Mouse (Mus musculus) hindbrain, embryonic 12.5 days (tissue): Measurements from ENCODE around the gene Bcl2l15. TPM values are rescaled to one million over a fixed set of nuclear protein-coding genes. Genes with fewer than 3 reads are reported as not detected.

Experiments
- polyA plus RNA-seq: library from polyadenylated mRNA; unstranded; fragments of >200 nt; fragmentation: Nextera tagmentation; extraction: Ambion mirVana; gene quantifications from 2 replicates; pipeline ENCODE4 v1.2.1, GENCODE M21; 2016

The Bcl2l15 gene
- polyA plus RNA-seq, 1 experiment from 2014 or later = not detected

Other genes with a start within 250 kb of the Bcl2l15 start
- gene Atg4a-ps, start 186.5 kb upstream of the Bcl2l15 start, polyA plus RNA-seq = not detected in 2 replicates
- 16.9 and 18.3 TPM in 2 replicates for gene Olfml3, start 94.6 kb upstream of the Bcl2l15 start, polyA plus RNA-seq
- gene Gm10964, start 93.2 kb upstream of the Bcl2l15 start, polyA plus RNA-seq = not detected in 2 replicates
- gene Hipk1, start 41.0 kb upstream of the Bcl2l15 start, polyA plus RNA-seq = 16.5 and 17.1 TPM in 2 replicates
- gene Dclre1b, start 23.2 kb upstream of the Bcl2l15 start, polyA plus RNA-seq = 22.1 and 24.0 TPM in 2 replicates
- gene Ap4b1, start 23.1 kb upstream of the Bcl2l15 start, polyA plus RNA-seq = 24.6 and 26.1 TPM in 2 replicates
- 0.23 and 0.42 TPM in 2 replicates for gene Gm43064, start 23.0 kb upstream of the Bcl2l15 start, polyA plus RNA-seq
- gene Ptpn22, start 27.2 kb downstream of the Bcl2l15 start, polyA plus RNA-seq = 0.27 and 0.51 TPM in 2 replicates
- 23.8 and 27.6 TPM in 2 replicates for gene Rsbn1, start 81.5 kb downstream of the Bcl2l15 start, polyA plus RNA-seq
- gene Phtf1, start 135.5 kb downstream of the Bcl2l15 start, polyA plus RNA-seq = 48.9 and 49.9 TPM in 2 replicates